Mouse (Mus musculus) hindbrain, postnatal 0 days (tissue): ENCODE results near the gene Atxn3. TPM values are rescaled to one million over a fixed set of nuclear protein-coding genes. Genes with fewer than 3 reads are reported as not detected.

ENCODE experiments used
- ATAC-seq: fragments of 200-750 bp; cut with Nextera tagmentation; 2 replicates; pipeline ENCODE4 v1.8.0; 2017; ENCODE audit warnings: mild to moderate bottlenecking, moderate TSS enrichment, moderate library complexity
- DNase-seq: peaks from one replicate; pipeline ENCODE4 v3.0.0-alpha.2; 2015; ENCODE audit warnings: low spot score
- H3K27ac ChIP-seq: fragments of 300-500 bp; sonication (generic); 2 replicates; pipeline ENCODE4 v1.5.1; 2014; ENCODE audit warnings: mild to moderate bottlenecking
- H3K27me3 ChIP-seq: fragments of 300-500 bp; sonication (generic); 2 replicates; pipeline ENCODE4 v1.6.1; 2014; ENCODE audit warnings: low read length, mixed read lengths; ENCODE audit not compliant: insufficient read depth
- H3K36me3 ChIP-seq: fragments of 300-500 bp; sonication (generic); 2 replicates; pipeline ENCODE4 v1.6.1; 2014; ENCODE audit warnings: low read length, mixed read lengths; ENCODE audit not compliant: insufficient read depth
- H3K4me1 ChIP-seq: fragments of 300-500 bp; sonication (generic); 2 replicates; pipeline ENCODE4 v1.6.1; 2014; ENCODE audit warnings: antibody characterized with exemption, low read length, mixed read lengths; ENCODE audit not compliant: insufficient read depth
- H3K4me2 ChIP-seq: fragments of 300-500 bp; sonication (generic); 2 replicates; pipeline ENCODE4 v1.6.1; 2014; ENCODE audit warnings: low read depth, mild to moderate bottlenecking, low read length, moderate library complexity, mixed read lengths
- H3K4me3 ChIP-seq: fragments of 300-500 bp; sonication (generic); 2 replicates; pipeline ENCODE4 v1.5.1; 2014; ENCODE audit warnings: low read length
- H3K9ac ChIP-seq: fragments of 300-500 bp; sonication (generic); replicated peaks from 2 replicates; pipeline ENCODE4 v1.6.1; 2014; ENCODE audit warnings: mild to moderate bottlenecking, low read length, moderate library complexity, mixed read lengths
- H3K9me3 ChIP-seq: fragments of 300-500 bp; sonication (generic); 2 replicates; pipeline ENCODE4 v1.6.1; 2016; ENCODE audit warnings: low read length, mixed read lengths
- CTCF ChIP-seq: IDR thresholded peaks from 2 replicates; pipeline ENCODE4 v1.5.1; 2016; ENCODE audit warnings: antibody characterized with exemption, control low read depth, low read depth
- WGBS: fragments of 180-500 bp; shearing (Covaris S2); extraction: QIAGEN DNeasy Blood & Tissue Kit; methylation state at CpG from one replicate; pipeline ENCODE4 v1.1.7; 2014; 5-methylcytosine and 5-hydroxymethylcytosine counted together
- polyA plus RNA-seq: library from polyadenylated mRNA; unstranded; fragments of >200 nt; fragmentation: Nextera tagmentation; extraction: Ambion mirVana; gene quantifications from 2 replicates; pipeline ENCODE4 v1.2.1, GENCODE M21; 2015
- total RNA-seq: library from RNA; depleted of rRNA; stranded (reverse); fragments of >200 nt; gene quantifications from 2 replicates; pipeline ENCODE4 v1.2.3, GENCODE M21; 2014

The Atxn3 gene
- total and polyA plus RNA-seq, 2 experiments from 2014 or later, result 7.6 to 24.2 TPM

DNA sequence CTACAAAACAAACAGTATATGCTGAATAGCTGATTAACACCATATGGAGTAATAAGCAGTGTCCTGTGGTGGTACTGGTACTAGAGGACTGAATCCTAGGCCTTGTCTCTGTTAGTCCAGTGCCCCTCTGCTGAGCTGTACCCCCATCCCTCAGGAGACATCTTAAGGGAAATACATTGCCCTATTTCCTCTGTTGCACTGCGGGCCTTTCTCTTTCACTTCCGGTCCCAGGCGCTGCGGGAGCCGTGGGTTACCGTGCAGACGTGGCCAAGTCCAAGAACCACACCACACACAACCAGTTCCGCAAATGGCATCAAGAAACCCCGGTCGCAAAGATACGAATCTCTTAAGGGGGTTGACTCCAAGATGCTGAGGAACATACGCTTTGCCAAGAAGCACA is 52.2 kb downstream of the Atxn3 start:
- no peak overlapping the region for H3K4me2 ChIP-seq
- H3K9ac ChIP-seq, result no peak overlapping the region
- no peak for TF ChIP-seq CTCF
- 87% methylated on average over 12 of the region's 12 CpGs for WGBS
- DNase-seq (no peak), ATAC-seq (no peak)
- H3K4me3 ChIP-seq, result no peak overlapping the region
- H3K27ac ChIP-seq, result no peak overlapping the region
- H3K27me3 ChIP-seq, result no peaks in the 10 kb centered on the region
- H3K4me1 ChIP-seq, result no peaks in the 10 kb centered on the region
- H3K9me3 ChIP-seq, result no peaks in the 10 kb centered on the region
- peaks cover 9% of the 10 kb centered on the region for H3K36me3 ChIP-seq

DNA sequence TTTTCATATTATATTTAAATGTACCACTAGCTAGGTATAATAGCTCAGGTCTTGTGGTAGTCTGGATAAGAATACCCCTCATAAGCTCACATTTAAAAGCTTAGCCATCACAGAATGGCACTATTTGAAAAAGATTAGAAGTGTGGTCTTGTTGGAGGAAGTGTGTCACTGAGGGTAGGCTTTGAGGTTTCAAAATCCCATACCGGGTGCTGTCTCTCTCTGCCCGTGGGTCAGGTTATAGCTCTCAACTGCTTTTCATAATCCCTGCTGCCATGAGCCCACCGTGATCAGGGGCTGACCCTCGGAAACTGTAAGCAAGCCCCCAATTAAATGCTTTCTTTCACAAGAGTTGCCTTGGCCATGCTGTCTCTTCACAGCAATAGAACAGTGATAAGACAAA is 53.1 kb downstream of the Atxn3 start:
- Histone ChIP-seq H3K36me3 (peaks cover 9% of the 10 kb centered on the region), H3K27me3 (no peaks in the 10 kb centered on the region), H3K4me1 (no peaks in the 10 kb centered on the region), H3K9ac (no peak overlapping the region), H3K27ac (no peak overlapping the region), H3K4me2 (no peak overlapping the region), H3K9me3 (no peaks in the 10 kb centered on the region), H3K4me3 (no peak overlapping the region)
- 92% methylated on average over 4 of the region's 4 CpGs for WGBS
- no peak for TF ChIP-seq CTCF
- DNase-seq (no peak), ATAC-seq (no peak)

GRCm38 (mm10) chr12:101904170-101904569 is 53.9 kb downstream of the Atxn3 start:
- 96% methylated on average over 3 of the region's 3 CpGs for WGBS
- DNase-seq (no peak), ATAC-seq (no peak)
- Histone ChIP-seq H3K36me3 (peaks cover 9% of the 10 kb centered on the region), H3K9me3 (no peaks in the 10 kb centered on the region), H3K27ac (no peak overlapping the region), H3K4me3 (no peak overlapping the region), H3K4me2 (no peak overlapping the region), H3K9ac (no peak overlapping the region), H3K4me1 (no peaks in the 10 kb centered on the region), H3K27me3 (no peaks in the 10 kb centered on the region)
- no peak for TF ChIP-seq CTCF

- ATAC-seq (no peak), DNase-seq (no peak)
- no peak overlapping the region for H3K4me2 ChIP-seq
- no peak overlapping the region for H3K9ac ChIP-seq
- H3K36me3 ChIP-seq, result peaks cover 6% of the 10 kb centered on the region
- no peak overlapping the region for H3K27ac ChIP-seq
- H3K27me3 ChIP-seq, result no peaks in the 10 kb centered on the region
- TF ChIP-seq CTCF, result no peak
- H3K9me3 ChIP-seq, result no peaks in the 10 kb centered on the region
- WGBS, result 93% methylated on average over 2 of the region's 2 CpGs
- no peak overlapping the region for H3K4me3 ChIP-seq
- H3K4me1 ChIP-seq, result no peaks in the 10 kb centered on the region
Observed at GRCm38 (mm10) chr12:101899671-101900245, 58.3 kb downstream of the Atxn3 start.

GRCm38 (mm10) chr12:101898966-101899365 is 59.1 kb downstream of the Atxn3 start:
- no peaks in the 10 kb centered on the region for H3K4me1 ChIP-seq
- no peak for ATAC-seq
- no peak overlapping the region for H3K27ac ChIP-seq
- no peak for TF ChIP-seq CTCF
- 95% methylated on average over 8 of the region's 8 CpGs for WGBS
- no peak for DNase-seq
- H3K36me3 ChIP-seq, result peaks cover under 1% of the 10 kb centered on the region
- H3K9ac ChIP-seq, result no peak overlapping the region
- no peak overlapping the region for H3K4me3 ChIP-seq
- no peaks in the 10 kb centered on the region for H3K9me3 ChIP-seq
- H3K4me2 ChIP-seq, result no peak overlapping the region
- no peaks in the 10 kb centered on the region for H3K27me3 ChIP-seq

DNA sequence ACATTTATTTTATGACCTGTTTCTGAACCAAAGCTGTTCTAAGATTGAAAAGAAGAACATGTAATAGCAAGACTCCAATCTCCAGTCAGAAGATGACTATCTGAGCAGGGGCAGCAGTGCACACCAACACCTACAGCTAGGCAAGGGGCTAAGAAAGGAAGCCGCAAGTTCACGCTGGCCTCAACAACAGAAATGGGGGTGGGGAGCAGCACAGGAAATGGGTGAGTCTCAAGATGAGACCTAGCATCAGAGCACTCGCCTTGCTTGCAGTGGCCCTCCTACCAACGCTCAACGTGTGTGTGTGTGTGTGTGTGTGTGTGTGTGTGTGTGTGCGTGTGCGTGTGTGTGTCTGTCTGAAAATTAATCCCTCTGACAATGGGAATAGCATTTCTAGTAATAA is 60.9 kb downstream of the Atxn3 start:
- Histone ChIP-seq H3K4me3 (no peak overlapping the region), H3K4me2 (no peak overlapping the region), H3K36me3 (peaks cover 13% of the 10 kb centered on the region; the same call in 1 of the 2 replicates), H3K4me1 (no peaks in the 10 kb centered on the region), H3K27me3 (no peaks in the 10 kb centered on the region), H3K9me3 (no peaks in the 10 kb centered on the region), H3K9ac (no peak overlapping the region), H3K27ac (no peak overlapping the region)
- DNase-seq (no peak), ATAC-seq (no peak)
- no peak for TF ChIP-seq CTCF
- 90% methylated on average over 7 of the region's 7 CpGs for WGBS

- H3K9ac ChIP-seq, result no peak overlapping the region
- H3K27me3 ChIP-seq, result no peaks in the 10 kb centered on the region
- no peaks in the 10 kb centered on the region for H3K4me1 ChIP-seq
- H3K4me2 ChIP-seq, result no peak overlapping the region
- no peak overlapping the region for H3K27ac ChIP-seq
- 84% methylated on average over 8 of the region's 8 CpGs for WGBS
- H3K9me3 ChIP-seq, result no peaks in the 10 kb centered on the region
- no peak for TF ChIP-seq CTCF
- H3K4me3 ChIP-seq, result no peak overlapping the region
- DNase-seq (no peak), ATAC-seq (no peak)
- peaks cover 17% of the 10 kb centered on the region; the same call in 1 of the 2 replicates for H3K36me3 ChIP-seq
Observed at GRCm38 (mm10) chr12:101893296-101893695, 64.8 kb downstream of the Atxn3 start.
